Mouse (Mus musculus): ENCODE data around the gene Rhoc.
"Not testable (repeated sequence)": the region's sequence is repeated elsewhere in the genome, so short reads cannot be mapped to it uniquely, and the experiment has no call there.

Rhoc gene

GRCm38 (mm10) chr3:104788075-104788474 lies at the start of gene Rhoc:
TSS of gene Rhoc (plus strand) at chr3:104788375.
- DNase-seq (ENCODE audit: low spot score in 2 of 2), result no peak

GRCm38 (mm10) chr3:104741954-104742353 lies 46.2 kb upstream of the Rhoc start:
- no peak for DNase-seq (ENCODE audit: low spot score in 2 of 2)

- DNase-seq (ENCODE audit: low spot score in 2 of 2), result no peak
Measured at GRCm38 (mm10) chr3:104743161-104743560, 45.0 kb upstream of the Rhoc start.

GRCm38 (mm10) chr3:104743864-104744263 lies 44.3 kb upstream of the Rhoc start:
- no peak for DNase-seq (ENCODE audit: low spot score in 2 of 2)

- DNase-seq (ENCODE audit: low spot score in 2 of 2), result not testable (repeated sequence)
Measured at GRCm38 (mm10) chr3:104752845-104753244, 35.3 kb upstream of the Rhoc start.

- peak; percentile 23 to 63 for DNase-seq (ENCODE audit: low spot score in 2 of 2)
Measured at GRCm38 (mm10) chr3:104758406-104758805, 29.8 kb upstream of the Rhoc start.

GRCm38 (mm10) chr3:104758869-104759268 lies 29.3 kb upstream of the Rhoc start:
- no peak for DNase-seq (ENCODE audit: low spot score in 2 of 2)

- DNase-seq (ENCODE audit: low spot score in 2 of 2), result not testable (repeated sequence)
Measured at GRCm38 (mm10) chr3:104762103-104762863, 25.9 kb upstream of the Rhoc start.

- DNase-seq (ENCODE audit: low spot score in 2 of 2), result no peak
Measured at GRCm38 (mm10) chr3:104765021-104765420, 23.2 kb upstream of the Rhoc start.

- DNase-seq (ENCODE audit: low spot score in 2 of 2), result no peak
Measured at GRCm38 (mm10) chr3:104767141-104767540, 21.0 kb upstream of the Rhoc start.

GRCm38 (mm10) chr3:104767716-104768115 lies 20.5 kb upstream of the Rhoc start:
- no peak for DNase-seq (ENCODE audit: low spot score in 2 of 2)

GRCm38 (mm10) chr3:104769135-104769534 lies 19.0 kb upstream of the Rhoc start:
- DNase-seq (ENCODE audit: low spot score in 2 of 2), result no peak

GRCm38 (mm10) chr3:104770035-104770434 lies 18.1 kb upstream of the Rhoc start:
- no peak for DNase-seq (ENCODE audit: low spot score in 2 of 2)

GRCm38 (mm10) chr3:104770918-104771317 lies 17.3 kb upstream of the Rhoc start:
- DNase-seq (ENCODE audit: low spot score in 2 of 2), result no peak

- DNase-seq (ENCODE audit: low spot score in 2 of 2), result no peak
Measured at GRCm38 (mm10) chr3:104771460-104771859, 16.7 kb upstream of the Rhoc start.

GRCm38 (mm10) chr3:104773301-104773700 lies 14.9 kb upstream of the Rhoc start:
- no peak for DNase-seq (ENCODE audit: low spot score in 2 of 2)

GRCm38 (mm10) chr3:104777342-104777741 lies 10.8 kb upstream of the Rhoc start:
- no peak for DNase-seq (ENCODE audit: low spot score in 2 of 2)

GRCm38 (mm10) chr3:104779949-104780348 lies 8.2 kb upstream of the Rhoc start:
- DNase-seq (ENCODE audit: low spot score in 2 of 2), result no peak

GRCm38 (mm10) chr3:104780561-104781420 lies 7.4 kb upstream of the Rhoc start, which contains the start of gene Ppm1j:
TSS of gene Ppm1j (plus strand) at chr3:104781056.
- DNase-seq (ENCODE audit: low spot score in 2 of 2), result no peak

- DNase-seq (ENCODE audit: low spot score in 2 of 2), result no peak
Measured at GRCm38 (mm10) chr3:104781471-104781903, 6.7 kb upstream of the Rhoc start, which contains the start of gene Fam19a3. TSS of gene Fam19a3 (minus strand) at chr3:104781840.

GRCm38 (mm10) chr3:104782061-104782681 lies 6.0 kb upstream of the Rhoc start:
- no peak for DNase-seq (ENCODE audit: low spot score in 2 of 2)

- DNase-seq (ENCODE audit: low spot score in 2 of 2), result no peak
Measured at GRCm38 (mm10) chr3:104783971-104784500, 4.1 kb upstream of the Rhoc start.

Measured in frontal cortex, postnatal 10 days (tissue).